Mouse (Mus musculus): ENCODE data around the gene Trib3.
"Not testable (repeated sequence)": the region's sequence is repeated elsewhere in the genome, so short reads cannot be mapped to it uniquely, and the experiment has no call there.

Gene Trib3

DNA sequence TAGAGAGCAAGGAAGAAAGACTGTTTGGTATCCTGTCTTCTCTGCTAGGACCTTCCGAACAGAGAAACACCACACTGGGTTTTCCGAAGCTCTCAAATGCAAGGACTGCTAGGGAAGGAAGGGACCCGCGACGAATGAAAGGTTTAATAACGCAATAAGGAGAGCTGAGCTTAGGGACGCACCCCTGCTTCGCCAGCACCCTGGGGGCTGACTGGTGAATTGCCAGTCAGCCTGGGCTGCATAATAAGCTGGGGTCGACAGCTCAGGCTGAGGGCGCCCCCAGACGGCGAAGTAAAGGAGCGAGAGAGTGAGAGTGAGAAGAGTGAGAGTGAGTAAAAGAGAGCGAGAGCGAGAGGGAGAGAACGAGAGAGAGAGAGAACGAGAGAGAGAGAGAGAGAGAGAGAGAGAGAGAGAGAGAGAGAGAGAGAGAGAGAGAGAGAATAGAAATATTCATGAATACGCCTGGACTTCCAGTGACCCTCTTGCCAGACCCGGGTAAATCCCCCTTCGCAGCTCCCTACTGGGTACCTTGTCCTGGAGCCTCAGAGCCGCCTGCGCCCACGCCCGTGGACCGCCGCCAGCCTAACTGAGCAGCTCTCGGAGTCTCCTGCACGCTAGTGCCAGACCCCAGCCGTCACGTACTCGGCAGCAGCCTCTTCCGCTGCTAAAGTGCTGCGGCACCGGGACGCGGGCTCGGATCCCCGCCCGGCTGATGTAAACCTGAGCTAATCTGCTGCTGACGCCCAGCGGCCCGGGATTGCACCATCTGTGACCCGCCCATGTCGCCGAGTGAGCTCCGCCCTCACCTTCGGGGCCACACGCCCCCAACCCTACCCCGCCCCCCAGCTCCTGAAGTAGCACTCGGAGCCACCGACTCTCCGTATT, at the start of gene Trib3:
Trib3 (minus strand) TSS at position 704 of the 885 bp plus-strand sequence.
- peak; percentile 73 to 84 for DNase-seq (ENCODE audit: low spot score in 2 of 2)

GRCm38 (mm10) chr2:152393225-152394017, 49.6 kb upstream of the Trib3 start:
- DNase-seq (ENCODE audit: low spot score in 2 of 2) = no peak

GRCm38 (mm10) chr2:152392786-152393185, 49.0 kb upstream of the Trib3 start:
- peak; percentile 24 to 31 for DNase-seq (ENCODE audit: low spot score in 2 of 2)

- no peak for DNase-seq (ENCODE audit: low spot score in 2 of 2)
Measured at GRCm38 (mm10) chr2:152384191-152384590, 40.4 kb upstream of the Trib3 start.

- no peak for DNase-seq (ENCODE audit: low spot score in 2 of 2)
Measured at GRCm38 (mm10) chr2:152376345-152376741, 32.5 kb upstream of the Trib3 start, which contains the start of gene Nrsn2. Gene Nrsn2 (minus strand): TSS chr2:152376638.

DNA sequence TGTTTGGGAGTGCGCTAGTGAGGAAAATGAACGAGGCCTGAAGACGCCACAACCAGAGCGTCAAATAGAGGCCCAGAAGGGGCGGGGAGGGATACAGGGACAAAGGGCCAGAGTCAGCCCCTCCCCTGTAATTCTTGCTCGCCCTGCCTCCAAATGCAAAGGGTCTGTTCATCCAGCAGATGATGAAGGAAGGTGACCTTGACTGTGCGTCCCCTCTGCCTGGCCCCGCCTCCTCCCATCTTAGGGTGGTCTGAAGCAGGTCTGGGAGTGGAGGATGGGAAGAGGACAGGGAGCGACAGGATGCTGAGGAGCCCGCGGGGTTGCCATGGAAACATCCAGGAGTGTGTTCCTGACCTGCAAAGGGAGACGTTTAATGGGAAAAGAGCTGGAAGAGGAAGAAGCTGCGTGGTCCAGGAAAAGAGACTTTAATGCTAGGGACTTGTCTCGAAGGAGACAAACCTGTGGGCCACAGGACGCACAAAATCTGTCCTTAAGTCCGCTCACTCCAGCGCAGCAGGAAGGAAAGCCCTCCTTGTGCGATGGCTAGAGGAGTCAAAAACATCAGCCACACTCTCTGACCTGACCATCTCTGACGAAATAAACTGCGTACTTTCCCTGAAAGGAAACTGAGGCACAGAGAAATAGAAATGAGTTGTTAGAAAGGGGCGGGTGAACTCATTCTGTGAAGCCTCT, 32.0 kb upstream of the Trib3 start:
- no peak for DNase-seq (ENCODE audit: low spot score in 2 of 2)

DNA sequence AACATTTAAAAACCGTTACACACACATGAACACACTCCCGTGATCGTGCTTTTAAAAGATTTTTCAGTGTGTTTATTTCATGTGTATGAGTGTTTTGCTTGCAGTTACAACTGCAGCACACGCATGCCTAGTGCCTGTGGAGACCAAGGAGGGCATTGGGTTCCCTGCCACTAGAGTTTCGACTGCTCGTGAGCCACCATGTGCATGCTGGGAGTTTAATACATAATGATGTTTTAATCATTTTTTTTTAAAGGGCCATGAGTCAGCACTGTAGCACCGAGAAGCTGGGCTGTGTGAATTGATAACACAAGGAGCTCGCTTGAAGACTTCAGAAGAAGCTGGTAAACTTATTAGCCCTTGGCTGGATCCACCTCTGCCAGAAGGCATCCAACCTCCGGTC, 29.7 kb upstream of the Trib3 start:
- no peak for DNase-seq (ENCODE audit: low spot score in 2 of 2)

DNA sequence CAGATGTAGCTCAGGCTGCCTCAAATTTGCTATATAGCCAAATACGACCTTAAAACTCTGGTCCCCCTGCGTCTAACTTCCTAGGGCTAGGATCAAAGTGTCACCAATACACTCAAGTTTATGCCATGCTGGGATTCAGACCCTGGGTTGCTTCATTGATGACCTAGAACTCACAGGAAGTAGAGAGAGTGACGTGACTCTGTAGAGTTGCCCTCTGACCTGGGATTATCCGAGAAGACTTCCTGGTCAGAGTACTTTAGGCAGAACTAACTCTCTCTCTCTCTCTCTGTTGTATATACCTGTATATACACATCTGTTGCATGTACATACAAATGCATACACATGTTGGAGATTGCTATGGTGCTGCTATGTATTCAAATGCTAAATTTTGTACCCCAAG, 28.8 kb upstream of the Trib3 start:
- DNase-seq (ENCODE audit: low spot score in 2 of 2) = no peak

- peak; percentile 67 to 83 for DNase-seq (ENCODE audit: low spot score in 2 of 2)
Measured at GRCm38 (mm10) chr2:152372104-152372503, 28.3 kb upstream of the Trib3 start.

DNA sequence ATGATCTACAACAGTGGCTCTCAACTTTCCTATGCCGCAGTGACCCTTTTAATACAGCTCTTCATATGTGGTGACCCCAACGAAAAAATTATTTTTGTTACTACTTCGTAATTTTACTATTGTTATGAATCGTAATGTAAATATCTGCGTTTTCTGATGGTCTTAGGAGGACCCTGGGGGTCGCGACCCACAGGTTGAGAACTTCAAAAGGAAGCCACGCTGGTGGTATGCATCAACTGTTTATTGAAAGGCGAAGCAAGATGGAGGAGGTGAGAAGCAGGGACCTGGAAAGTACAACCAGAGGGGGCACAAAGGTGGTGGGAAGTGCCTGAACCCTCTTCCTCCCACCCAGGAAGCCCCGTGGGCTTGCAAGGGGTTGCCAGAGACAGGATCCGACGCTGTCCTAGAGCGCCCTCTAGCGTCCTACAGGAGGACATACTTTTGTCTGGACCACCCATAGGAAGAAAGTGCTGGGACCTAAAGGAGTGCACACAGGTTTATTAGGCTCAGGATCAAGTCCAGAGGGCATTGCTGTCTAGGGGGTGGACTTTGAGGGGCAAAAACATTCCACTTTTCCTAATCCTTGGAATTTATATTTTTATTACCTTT, 24.8 kb upstream of the Trib3 start:
- peak; percentile 50 to 66 for DNase-seq (ENCODE audit: low spot score in 2 of 2)

DNA sequence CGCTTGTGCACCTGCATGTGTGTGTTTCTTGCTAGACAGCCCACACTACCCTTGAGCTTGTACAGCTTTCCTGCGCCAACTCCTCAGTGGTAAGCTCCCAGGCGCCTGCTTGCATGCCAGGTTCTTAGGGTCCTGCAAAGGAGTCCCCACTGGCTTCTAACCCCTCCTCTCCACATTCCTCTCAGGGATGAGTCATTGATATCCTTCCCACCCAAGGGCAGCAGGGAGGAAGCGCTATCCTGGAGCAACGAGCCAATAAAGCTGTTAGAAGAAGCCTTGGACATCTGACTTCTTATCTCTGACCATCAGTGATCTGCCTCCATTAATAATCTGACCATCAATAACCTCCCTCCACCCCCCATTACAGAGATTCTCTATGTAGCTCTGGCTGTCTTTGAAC, 24.1 kb upstream of the Trib3 start:
- no peak for DNase-seq (ENCODE audit: low spot score in 2 of 2)

DNA sequence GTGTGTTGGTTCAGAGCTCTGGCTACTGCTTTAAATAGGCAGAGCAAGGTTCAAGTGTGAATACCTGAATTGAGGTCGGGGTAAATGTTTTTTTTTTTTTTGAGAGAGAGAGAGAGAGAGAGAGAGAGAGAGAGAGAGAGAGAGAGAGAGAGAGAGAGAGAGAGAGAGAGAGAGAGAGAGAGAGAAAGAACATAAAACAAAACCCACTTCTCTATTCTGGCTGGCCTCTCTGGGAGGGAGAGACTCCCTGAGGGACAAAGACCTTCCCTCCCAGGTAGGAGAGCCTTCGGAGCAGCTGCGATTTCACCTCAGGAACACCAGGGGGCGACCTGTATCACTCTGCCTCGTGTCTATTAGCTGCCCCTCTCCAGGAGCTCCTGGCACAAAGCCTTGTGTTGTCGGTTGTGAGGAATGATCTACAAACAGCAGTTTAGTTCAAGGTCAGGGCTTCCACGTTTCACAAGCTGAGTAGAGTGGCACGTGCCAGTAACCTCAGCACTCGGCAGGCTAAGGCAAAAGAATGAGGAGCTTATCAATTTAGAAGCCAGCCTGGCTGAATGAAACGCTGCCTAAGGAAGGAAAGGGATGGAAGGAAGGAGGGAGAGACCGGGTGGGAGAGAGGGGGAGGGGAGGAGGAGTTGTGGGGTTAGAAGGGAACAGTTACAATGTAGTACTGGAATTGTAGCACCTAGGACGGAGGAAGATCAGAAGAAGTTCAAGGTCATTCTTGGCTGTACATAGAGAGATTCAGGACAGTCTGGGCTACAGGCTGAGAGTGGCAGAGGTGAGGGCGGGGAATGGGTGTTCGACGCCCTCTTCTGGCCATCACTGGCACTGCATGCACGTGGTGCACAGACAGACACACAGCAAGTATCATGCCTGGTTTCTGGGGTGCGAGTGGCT, 19.7 kb upstream of the Trib3 start:
- peak; percentile 51 to 70 for DNase-seq (ENCODE audit: low spot score in 2 of 2)

DNA sequence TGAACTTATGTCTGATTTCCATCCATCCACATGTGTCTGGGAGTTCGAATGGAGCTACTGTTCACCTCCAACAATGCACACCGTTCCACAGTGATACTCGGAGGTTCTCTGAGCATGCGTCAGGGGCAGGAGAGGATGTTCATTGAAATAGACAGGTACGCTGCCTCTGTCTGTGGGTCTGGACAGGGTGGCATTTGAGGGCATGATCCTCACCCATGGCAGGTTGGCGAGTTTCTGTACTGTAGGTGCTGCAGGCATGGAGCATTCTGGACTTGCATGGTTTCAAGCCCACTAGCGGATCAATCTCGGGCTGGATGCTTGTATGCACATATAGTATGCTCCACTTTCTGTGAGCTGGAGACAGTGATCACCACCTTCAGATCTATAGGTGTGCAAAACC, 17.4 kb upstream of the Trib3 start:
- DNase-seq (ENCODE audit: low spot score in 2 of 2) = no peak

DNA sequence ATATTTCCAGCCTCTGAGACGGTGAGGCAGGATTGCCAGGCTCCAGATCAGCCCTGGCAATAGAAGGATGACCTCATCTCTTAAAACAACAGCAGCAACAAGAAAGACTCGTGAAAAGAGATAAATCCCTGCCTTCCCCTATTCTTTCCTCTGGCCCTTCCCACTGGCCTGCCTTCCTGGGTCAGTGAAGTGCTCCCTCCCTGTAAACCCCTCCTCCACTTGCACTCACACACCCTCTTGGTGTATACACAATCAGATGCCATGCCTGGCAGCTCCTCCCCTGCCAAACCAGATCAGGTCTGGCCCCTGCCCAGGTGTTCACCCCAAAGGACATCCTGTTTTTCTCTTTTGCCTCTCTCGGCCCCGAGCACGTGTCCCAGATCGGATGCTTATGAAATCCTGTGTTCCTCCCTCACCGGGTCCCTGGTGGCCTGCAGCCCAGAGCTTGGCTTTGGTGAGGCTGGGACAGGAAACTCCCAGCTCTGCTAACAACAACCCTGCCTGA, 16.5 kb upstream of the Trib3 start:
- peak; percentile 46 to 55 for DNase-seq (ENCODE audit: low spot score in 2 of 2)

DNA sequence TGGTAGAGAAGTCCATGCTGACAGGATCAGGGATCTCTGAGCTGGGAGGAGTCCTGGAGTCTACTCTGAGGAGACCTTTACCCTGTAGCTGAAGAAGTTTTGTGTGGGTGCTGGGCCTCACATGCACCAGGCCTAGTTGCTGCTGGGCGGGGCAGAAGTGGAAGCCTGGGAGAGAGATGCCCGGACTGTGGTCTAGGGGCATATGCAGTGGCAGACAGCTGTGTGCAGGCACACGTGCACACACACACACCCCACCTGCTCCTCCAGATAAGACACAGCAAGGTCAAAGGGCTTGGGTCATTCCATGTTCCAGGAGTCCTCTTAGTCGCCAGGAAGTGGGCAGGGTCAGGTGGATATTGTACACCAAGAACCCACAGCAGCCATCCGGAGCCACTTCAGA, 15.8 kb upstream of the Trib3 start:
- DNase-seq (ENCODE audit: low spot score in 2 of 2) = no peak

- not testable (repeated sequence) for DNase-seq (ENCODE audit: low spot score in 2 of 2)
Measured at GRCm38 (mm10) chr2:152358977-152359376, 15.1 kb upstream of the Trib3 start.

DNA sequence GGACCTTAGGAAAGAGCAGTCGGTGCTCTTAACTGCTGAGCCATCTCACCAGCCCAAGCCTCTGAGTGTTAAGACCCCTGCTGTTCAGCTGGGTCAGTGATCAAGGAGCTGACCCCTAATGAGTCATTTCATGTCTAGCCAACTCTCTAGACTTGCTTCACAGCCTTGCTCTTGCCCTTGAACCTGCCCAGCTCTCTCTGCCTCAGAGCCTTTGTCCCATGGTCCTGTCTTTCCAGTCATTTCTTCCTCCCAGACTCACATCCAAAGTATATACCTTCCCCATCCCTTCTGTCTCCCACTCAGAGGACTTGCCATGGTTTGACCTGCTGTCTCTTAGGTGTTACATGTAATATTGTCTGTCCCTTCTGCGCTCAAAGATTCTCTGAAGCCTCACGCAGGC, 13.4 kb upstream of the Trib3 start:
- DNase-seq (ENCODE audit: low spot score in 2 of 2) = no peak

DNA sequence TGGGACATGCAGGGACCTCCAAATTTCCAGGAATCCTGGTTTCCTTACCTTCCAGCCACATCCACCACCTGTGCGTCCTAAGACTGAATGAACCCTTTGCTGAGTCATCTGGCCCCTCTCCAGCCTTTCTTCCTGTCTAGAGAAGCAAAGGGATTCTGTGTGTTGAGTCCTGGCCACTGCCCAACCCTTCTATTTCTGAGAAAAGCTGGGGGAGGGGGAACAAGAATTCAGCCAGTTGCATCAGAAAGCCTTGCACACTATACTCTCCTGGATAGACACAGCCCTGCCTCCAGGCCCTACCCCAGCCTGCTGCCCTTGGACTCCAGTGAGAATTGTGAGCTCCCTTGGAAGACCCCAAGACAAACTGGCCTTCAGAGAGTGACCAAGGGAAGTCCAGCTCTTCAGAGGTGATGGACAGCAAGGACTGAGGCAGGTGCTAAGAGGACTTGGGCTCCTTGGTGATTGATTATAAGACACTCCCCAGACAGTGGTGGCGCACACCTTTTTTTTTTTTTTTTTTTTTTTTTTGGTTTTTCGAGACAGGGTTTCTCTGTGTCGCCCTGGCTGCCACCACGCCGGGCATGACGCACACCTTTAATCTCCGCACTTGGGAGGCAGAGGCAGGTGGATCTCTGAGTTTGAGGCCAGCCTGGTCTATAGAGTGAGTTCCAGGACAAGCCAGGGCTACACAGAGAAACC, 6.2 kb upstream of the Trib3 start:
- no peak for DNase-seq (ENCODE audit: low spot score in 2 of 2)

DNA sequence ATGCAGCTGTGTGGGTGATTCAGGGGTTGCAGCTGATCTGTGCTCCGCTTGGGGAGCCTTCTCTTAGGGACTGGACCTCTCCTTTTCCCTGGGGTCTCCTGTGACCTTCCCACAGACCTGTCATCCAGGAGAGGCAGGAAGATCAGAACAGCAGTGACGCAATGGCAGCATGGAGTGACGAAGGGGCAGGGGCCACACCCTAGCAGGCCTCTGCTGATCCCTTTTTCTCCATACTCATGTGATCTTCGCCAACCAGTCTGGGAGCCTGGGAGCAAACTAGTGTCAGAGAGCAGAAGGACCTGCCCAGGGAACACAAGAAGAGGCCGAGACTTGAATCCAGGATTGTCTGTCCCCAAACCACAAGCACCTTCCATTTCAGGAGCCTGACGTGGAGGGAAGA, 5.4 kb upstream of the Trib3 start:
- no peak for DNase-seq (ENCODE audit: low spot score in 2 of 2)

GRCm38 (mm10) chr2:152347722-152348121, 3.9 kb upstream of the Trib3 start:
- no peak for DNase-seq (ENCODE audit: low spot score in 2 of 2)

Data from natural killer cell, adult 2 months (primary cell).